Mouse (Mus musculus) 3134 (cell line): ENCODE data around the gene Zdhhc24.
"Not testable (repeated sequence)": the region's sequence is repeated elsewhere in the genome, so short reads cannot be mapped to it uniquely, and the experiment has no call there.

Source experiments
- DNase-seq: peaks from one replicate; pipeline ENCODE4 v3.0.0-alpha.2; 2011; ENCODE audit warnings: low spot score; ENCODE audit not compliant: insufficient read length; ENCODE audit errors: extremely low read depth

Zdhhc24 gene

DNA sequence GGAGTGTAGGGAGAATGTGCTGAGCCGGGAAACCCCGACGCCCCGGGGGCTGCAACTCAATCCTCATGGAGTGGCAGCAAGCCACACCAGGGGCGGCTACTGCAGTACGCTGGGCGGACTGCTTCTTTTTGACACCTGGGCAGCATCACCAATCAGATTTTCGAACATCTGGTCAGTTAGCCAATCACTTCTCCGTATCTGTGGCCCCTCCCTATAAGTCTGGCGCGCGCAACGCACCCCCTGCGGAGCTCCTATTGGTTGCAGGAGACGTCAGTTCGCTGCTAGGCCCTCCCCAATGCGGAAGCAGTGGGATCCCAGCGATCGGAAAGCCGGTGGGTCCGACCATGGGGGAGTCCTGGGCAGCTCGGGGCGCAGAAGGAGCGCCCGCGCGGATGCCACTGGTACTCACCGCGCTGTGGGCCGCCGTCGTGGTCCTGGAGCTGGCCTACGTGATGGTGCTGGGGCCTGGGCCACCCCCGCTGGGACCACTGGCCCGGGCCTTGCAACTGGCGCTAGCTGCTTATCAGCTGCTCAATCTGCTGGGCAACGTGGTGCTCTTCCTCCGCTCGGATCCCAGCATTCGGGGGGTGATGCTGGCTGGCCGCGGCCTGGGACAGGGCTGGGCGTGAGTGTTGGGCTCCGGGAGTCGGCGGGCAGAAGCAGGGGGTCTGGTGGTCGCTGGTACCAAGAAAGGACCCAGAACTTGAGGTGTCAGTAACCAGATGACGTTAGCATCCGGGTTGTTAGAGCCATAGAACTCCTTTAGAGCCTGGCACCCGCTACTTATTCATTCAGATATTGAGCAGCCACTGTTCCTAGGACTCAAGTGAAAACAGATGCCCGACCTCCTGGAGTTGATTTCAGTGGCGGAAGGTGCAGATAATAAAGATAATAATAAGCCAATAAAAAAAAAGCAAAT, at the start of gene Zdhhc24:
Zdhhc24 (plus strand) TSS at position 264 of the 919 bp plus-strand sequence.
- peak; percentile 91 for DNase-seq

DNA sequence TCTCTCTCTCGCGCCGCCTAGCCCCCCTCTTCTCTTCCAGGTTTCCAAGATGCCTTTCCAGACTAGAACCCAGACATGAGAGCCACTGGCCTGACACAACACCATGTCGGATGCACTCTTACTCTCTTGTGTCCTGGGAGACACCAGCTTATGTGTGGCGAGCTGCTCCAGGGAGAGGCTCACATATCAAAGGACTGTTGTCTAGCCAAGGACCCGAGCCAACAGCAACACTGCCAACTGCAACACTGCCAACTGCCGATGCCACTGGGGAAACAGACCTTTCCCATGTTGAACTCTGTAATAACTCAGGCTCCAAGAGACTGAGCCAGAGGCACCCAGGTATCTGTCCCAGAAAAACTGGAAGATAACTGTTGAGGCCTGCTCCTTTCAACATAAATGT, 49.3 kb upstream of the Zdhhc24 start:
- no peak for DNase-seq

DNA sequence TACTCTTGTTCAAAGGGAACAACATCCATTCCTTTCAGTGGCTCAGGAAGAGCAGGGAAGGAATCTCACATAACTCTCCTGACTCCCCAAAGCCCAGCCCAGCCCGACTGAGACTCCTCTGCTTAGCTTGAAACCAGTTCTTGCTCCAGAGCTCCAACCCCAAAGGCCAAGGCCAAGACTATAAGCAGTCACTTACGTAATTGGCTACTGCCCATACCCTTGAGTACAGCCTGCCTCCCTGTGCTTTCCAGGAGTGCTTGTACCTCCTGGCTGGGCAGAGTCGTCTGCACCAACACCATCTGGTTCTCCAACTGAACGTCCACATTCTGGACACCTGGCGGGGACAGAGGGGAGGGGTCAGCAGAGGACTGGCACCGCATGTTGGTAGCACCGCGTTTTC, 44.5 kb upstream of the Zdhhc24 start:
- DNase-seq, result no peak

DNA sequence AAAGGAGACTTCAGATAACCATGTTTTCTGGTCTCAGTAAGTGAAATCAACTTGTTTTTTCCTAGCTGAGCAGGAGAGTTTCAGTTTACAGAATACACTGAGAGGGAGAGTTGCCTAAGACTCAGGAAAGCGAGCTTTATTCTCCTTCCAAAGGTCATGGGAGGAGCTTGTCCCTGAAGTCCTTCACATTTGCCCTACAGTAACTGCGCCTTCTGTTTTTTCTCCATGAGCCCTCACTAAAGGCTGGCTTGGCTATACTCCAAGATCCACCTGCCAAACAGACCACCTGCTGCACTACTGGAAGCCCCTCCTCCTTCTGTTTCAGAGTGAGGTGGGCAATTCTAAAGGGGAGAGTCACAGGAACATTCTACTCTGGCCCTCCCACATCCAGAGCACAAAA, 42.4 kb upstream of the Zdhhc24 start:
- DNase-seq, result no peak

- no peak for DNase-seq
These were observed 41.4 kb upstream of the Zdhhc24 start for GRCm38 (mm10) chr19:4837049-4837448.

- DNase-seq, result no peak
These were observed 39.8 kb upstream of the Zdhhc24 start for GRCm38 (mm10) chr19:4838526-4839140.

- DNase-seq, result peak; percentile 88
These were observed 39.3 kb upstream of the Zdhhc24 start, which contains the start of the genes Ccs and Ccdc87 for GRCm38 (mm10) chr19:4839149-4839548. Gene Ccs (minus strand): TSS chr19:4839332. Gene Ccdc87 (plus strand): TSS chr19:4839366.

- no peak for DNase-seq
These were observed 37.6 kb upstream of the Zdhhc24 start for GRCm38 (mm10) chr19:4840848-4841247.

DNA sequence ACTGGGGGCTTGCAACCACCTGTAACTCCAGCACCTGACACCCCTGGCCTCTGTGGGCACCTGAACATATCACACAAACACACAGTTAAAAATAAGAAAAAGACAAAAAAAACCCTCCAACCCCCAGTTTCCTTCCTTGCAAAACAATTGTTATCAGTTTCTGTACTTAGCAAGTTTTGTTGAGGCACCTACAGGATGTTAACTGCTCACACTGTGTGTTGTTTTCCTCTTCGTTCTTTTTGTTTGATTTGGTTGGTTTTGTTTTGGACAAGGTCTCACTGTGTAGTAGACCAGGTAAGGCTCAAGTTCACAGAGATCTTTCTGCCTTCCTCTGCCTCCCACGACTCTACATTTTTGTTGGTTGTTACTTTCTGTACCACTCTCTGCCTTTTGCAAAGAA, 35.9 kb upstream of the Zdhhc24 start:
- DNase-seq, result no peak

- DNase-seq, result no peak
These were observed 32.6 kb upstream of the Zdhhc24 start for GRCm38 (mm10) chr19:4845846-4846245.

GRCm38 (mm10) chr19:4847490-4847889, 31.0 kb upstream of the Zdhhc24 start:
- DNase-seq, result no peak

- no peak for DNase-seq
These were observed 28.7 kb upstream of the Zdhhc24 start for GRCm38 (mm10) chr19:4849800-4850199.

DNA sequence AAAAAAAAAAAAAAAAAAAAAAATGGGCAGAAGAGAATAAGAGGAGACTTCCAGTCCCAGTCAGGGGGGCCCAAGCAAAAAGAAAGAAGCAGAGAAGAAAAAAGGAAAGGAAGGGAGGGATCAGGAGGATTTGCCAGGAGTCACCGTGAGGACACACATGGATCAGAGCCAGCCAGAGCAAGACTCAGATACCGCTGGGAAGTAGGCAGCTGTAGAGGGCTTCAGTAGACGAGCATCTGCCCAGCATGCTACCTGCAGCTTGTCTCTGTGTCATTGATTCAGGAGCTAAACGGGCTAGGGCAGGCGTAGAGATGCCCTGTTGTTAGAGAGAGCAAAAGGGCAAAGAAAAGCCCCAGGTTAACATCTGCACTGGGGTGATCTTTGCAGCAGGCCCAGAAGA, 28.2 kb upstream of the Zdhhc24 start:
- no peak for DNase-seq

DNA sequence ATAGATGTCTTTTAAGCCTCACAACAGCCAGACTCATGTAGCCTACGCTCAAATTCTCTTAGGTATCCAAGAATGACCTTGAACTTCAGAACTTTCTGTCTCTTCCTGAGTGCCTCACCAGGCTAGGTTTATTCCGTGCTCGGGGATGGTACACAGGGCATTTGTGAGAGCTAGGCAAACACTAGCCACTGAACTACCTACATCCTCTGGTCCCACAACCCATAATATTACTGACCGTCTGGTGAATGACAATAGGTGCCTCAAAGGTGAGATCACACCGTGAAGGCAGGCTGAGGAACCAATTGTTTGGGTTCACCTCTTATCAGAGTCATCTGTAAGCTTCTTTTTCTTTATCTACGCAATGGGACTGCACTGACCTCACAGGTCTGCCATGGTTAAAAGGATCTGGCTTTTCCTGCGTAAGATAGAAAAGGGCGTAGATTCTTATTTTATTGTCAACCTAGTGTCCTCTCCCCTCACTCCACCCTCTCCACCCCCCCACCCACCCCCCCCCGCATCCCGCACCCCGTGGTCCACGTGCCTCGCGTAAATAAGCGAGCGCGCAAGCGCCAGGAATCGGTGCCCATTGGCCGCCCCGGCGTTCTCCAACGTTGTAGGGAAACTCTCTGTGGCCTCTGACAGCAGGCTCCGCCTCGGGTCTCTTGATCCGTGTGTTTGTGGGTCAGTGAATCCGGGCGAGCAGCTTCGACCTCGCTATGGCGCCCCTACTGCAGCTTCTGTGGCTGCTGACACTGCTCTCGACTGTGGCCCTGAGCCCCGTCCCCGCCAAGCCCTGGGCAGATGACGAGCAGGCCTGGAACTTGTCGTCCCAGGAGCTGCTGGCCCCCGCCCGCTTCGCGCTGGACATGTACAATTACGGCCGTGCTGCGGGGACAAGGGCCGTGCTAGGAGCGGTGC, 23.7 kb upstream of the Zdhhc24 start, which contains the start of gene Ctsf:
Ctsf (plus strand) TSS at position 579 of the 918 bp plus-strand sequence.
- no peak for DNase-seq

DNA sequence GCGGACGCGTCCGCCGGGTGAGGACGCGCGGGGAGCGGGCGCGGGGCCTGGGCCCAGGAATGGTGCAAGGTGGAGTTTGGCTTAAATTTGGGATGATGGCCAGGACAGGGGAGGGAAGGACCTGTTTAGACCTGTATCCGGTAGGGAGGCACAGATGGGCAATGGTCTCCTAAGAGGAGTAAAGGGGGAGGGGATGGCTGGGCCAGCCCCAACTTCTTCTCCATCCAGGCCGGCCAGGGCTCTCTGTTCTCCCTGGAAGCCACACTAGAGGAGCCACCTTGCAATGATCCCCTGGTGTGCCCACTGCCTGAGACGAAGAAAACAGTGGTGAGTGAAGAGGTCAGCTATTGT, 23.0 kb upstream of the Zdhhc24 start:
- DNase-seq, result no peak

DNA sequence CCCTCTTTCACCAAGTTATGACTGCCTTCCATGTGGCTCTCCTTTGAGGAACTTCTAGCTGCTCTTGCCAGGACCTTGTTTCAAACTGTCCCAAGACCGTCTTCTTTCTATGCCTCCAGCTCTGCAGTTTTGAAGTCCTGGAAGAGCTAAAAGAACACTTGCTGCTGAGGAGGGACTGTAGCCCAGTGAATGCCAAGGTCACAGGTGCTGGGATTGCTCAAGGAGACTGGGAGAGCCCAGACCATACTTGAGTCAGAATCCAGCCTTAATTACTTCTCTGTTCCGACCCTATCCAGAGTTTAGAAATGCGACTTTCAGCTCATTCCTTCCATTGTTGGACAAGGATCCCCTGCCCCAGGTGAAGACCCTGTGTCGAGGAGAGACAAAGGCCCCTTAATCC, 22.5 kb upstream of the Zdhhc24 start:
- no peak for DNase-seq

DNA sequence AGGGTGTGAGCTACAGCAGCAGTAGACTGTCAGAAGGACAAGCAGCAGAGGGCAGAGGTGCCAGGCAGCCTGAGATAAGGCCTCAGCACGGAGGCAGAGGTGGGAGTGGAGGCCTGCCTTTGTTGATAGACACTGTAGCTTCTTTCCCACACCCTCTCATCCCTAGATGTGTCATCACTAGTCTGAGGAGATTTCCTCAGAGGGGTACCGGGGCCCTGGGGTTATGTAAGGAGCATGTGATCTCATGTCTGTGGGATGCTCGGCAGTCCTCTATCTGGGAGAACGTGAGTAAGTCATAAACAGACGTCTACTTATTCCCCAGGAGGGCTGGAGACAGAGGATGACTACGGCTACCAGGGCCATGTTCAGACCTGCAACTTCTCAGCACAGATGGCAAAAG, 19.4 kb upstream of the Zdhhc24 start:
- DNase-seq, result no peak

DNA sequence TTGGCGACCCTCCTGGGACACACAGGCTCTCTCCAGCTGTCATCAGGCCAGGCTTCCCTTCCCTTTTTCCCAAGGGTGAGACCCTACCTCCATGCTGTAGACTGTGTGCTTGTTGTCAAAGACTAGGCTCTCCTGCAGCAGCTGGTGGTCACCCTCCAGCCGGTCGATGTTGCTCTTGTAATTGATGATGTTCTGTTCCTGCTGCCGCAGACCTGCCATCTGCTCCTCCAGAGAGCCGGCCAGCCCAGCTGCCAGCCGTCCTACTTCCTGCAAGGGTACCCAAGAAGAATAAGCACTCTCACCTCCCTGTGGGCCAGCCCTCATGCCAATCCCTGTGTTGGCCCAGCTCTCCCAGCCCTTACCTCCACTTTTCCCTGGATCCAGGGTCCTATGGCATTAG, 15.4 kb upstream of the Zdhhc24 start:
- no peak for DNase-seq

DNA sequence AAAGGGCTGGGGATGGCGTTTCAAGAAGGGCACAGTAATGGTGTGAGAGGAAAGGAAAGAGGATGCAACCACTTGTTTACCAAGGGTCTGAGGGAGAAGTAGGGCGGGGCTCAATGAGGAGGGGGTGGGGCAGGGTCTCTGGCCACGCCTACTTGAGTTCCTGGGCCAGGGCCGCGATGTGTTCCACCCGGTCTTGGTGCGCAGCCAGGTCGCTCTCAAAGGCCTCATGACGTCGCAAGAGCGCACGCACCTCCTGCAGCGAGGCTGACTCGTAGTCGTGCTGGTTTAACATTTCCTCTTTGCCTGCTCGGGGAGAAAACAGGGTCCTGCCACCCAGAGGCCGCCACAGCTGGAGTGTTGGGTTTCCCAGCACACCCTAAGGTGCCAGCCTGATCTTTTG, 13.3 kb upstream of the Zdhhc24 start:
- no peak for DNase-seq

- not testable (repeated sequence) for DNase-seq
These were observed 3.9 kb upstream of the Zdhhc24 start for GRCm38 (mm10) chr19:4874613-4875012.

DNA sequence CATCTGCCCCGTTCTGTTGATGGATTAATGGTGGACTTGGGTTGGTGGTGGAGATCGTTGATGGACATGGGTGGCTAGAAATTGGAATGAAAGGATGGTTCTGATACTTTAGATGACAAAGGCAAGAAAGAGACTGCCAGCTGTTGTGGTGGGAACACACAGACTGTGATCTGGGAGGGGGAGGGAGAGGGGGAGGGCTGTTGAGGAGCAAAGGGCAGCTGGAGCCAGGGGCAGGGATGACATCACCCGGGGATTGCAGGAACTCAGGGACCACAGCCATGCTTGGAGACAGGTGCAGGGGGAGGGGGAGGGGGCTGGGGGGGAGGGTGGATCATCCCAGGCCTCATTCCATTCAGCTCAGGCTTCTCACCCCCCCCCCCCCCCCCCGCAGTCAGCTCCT, 2.2 kb upstream of the Zdhhc24 start:
- DNase-seq, result no peak
